11 mouse cellular contexts compared by ENCODE assay signal in genomic region chr5:142024448-142024847, GRCm38 (mm10).
DNase-seq lines count a peak whose midpoint lies in the region; ATAC-seq and TF ChIP-seq lines count a peak whose summit lies in the region.
"Had no signal": no experiment of that assay in that cellular context is flagged by ENCODE, and none has a peak within 500 bp of the region (broad histone marks: within the 10 kb centered on the region; RNA-seq: fewer than 3 reads in every experiment).

No protein-coding gene starts in this region.

- H3K36me3 ChIP-seq in forebrain, embryonic 10.5 days (replicated peaks): no peaks in the 10 kb centered on the region
- no peaks in the 10 kb centered on the region for H3K36me3 ChIP-seq in hindbrain, embryonic 16.5 days (ENCODE audit: control insufficient read depth, insufficient read depth, low read length)
- H3K36me3 ChIP-seq: neural tube, embryonic 15.5 days had no signal

- H3K4me1 ChIP-seq in lung, adult 2 months (ENCODE audit: control insufficient read depth, insufficient read depth, low read length): no peaks in the 10 kb centered on the region
- no peaks in the 10 kb centered on the region for H3K4me1 ChIP-seq in forebrain, embryonic 10.5 days
- H3K4me1 ChIP-seq in hindbrain, embryonic 16.5 days (ENCODE audit: control insufficient read depth, insufficient read depth, low read depth, low read length): no peaks in the 10 kb centered on the region
- H3K4me1 ChIP-seq: neural tube, embryonic 15.5 days had no signal

- DNase-seq in embryo, embryonic 10 days (ENCODE audit: low spot score): peak; percentile 26
- no peak for DNase-seq in embryo, embryonic 9.5 days (ENCODE audit: extremely low spot score)
- DNase-seq in lung, postnatal 36 days: peak; percentile 4
- DNase-seq in lung, adult 2 months: no peak
- DNase-seq in kidney, postnatal 14 days: peak; percentile 52
- peak; percentile 34 to 48 for DNase-seq in thymus, postnatal 36 days
- DNase-seq in forebrain, embryonic 10.5 days (ENCODE audit: extremely low spot score, low spot score): no peak
- DNase-seq: B cell, adult 2 months; cerebellum, adult 11 months had no signal

- TF ChIP-seq POLR2A in lung, adult 2 months (IDR thresholded peaks at IDR 0.05; ENCODE audit: borderline replicate concordance, extremely low read depth, low read depth, low read length): no peak

- no peak overlapping the region for H3K4me2 ChIP-seq in hindbrain, embryonic 16.5 days (ENCODE audit: low read length)
- H3K4me2 ChIP-seq: neural tube, embryonic 15.5 days had no signal

- H3K9ac ChIP-seq in hindbrain, embryonic 16.5 days (ENCODE audit: low read depth, low read length): no peak overlapping the region
- H3K9ac ChIP-seq: neural tube, embryonic 15.5 days had no signal

- 49% methylated on average over 12 of the region's 12 CpGs for WGBS in lung, adult 2 months
- 80% methylated on average over 12 of the region's 12 CpGs for WGBS in forebrain, embryonic 10.5 days
- WGBS in hindbrain, embryonic 16.5 days: 61% methylated on average over 12 of the region's 12 CpGs

- no peak overlapping the region for H3K27ac ChIP-seq in forebrain, embryonic 10.5 days
- no peak overlapping the region for H3K27ac ChIP-seq in hindbrain, embryonic 16.5 days (ENCODE audit: low read depth, low read length)
- H3K27ac ChIP-seq: neural tube, embryonic 15.5 days had no signal

- H3K27me3 ChIP-seq in forebrain, embryonic 10.5 days (ENCODE audit: poor library complexity, severe bottlenecking): no peaks in the 10 kb centered on the region
- no peaks in the 10 kb centered on the region for H3K27me3 ChIP-seq in hindbrain, embryonic 16.5 days (replicated peaks; ENCODE audit: control insufficient read depth, insufficient read depth, low read length)
- H3K27me3 ChIP-seq: neural tube, embryonic 15.5 days had no signal

- no peaks in the 10 kb centered on the region for H3K9me3 ChIP-seq in forebrain, embryonic 10.5 days
- H3K9me3 ChIP-seq in hindbrain, embryonic 16.5 days (ENCODE audit: control insufficient read depth, low read length): no peaks in the 10 kb centered on the region
- H3K9me3 ChIP-seq: neural tube, embryonic 15.5 days had no signal

- no peak for TF ChIP-seq CTCF in lung, adult 2 months (IDR thresholded peaks at IDR 0.05; ENCODE audit: insufficient read depth, low read length)

- no peak overlapping the region for H3K4me3 ChIP-seq in lung, adult 2 months (replicated peaks; ENCODE audit: extremely low read depth, low read depth, low read length)
- no peak overlapping the region for H3K4me3 ChIP-seq in forebrain, embryonic 10.5 days
- H3K4me3 ChIP-seq in hindbrain, embryonic 16.5 days (ENCODE audit: low read length): no peak overlapping the region
- H3K4me3 ChIP-seq: neural tube, embryonic 15.5 days had no signal

- no peak for ATAC-seq in hindbrain, embryonic 16.5 days

Comparison
In these comparisons a context has a peak if more than half of its experiments do, and no peak if none do; other contexts are left out.
1. DNase-seq: peak in embryo, embryonic 10 days (single experiment), lung, postnatal 36 days (single experiment), kidney, postnatal 14 days (single experiment) and thymus, postnatal 36 days (2 of 2); none in embryo, embryonic 9.5 days (single experiment), lung, adult 2 months (single experiment) and forebrain, embryonic 10.5 days (single experiment).